Mouse (Mus musculus) heart, postnatal 0 days (tissue): ENCODE measurements around the gene Cd300a. TPM values are rescaled to one million over a fixed set of nuclear protein-coding genes. Genes with fewer than 3 reads are reported as not detected.

Experiments used
- ATAC-seq: fragments of 200-750 bp; cut with Nextera tagmentation; 2 replicates; pipeline ENCODE4 v1.8.0; 2017; ENCODE audit warnings: low read depth, moderate number of reproducible peaks, moderate library complexity; ENCODE audit not compliant: insufficient read depth
- DNase-seq: peaks from one replicate; pipeline ENCODE4 v3.0.0-alpha.2; 2016; ENCODE audit warnings: low spot score
- H3K27ac ChIP-seq: fragments of 300-500 bp; sonication (generic); 2 replicates; pipeline ENCODE4 v1.5.1; 2014; ENCODE audit warnings: low read depth, mild to moderate bottlenecking
- H3K27me3 ChIP-seq: fragments of 300-500 bp; sonication (generic); 2 replicates; pipeline ENCODE4 v1.6.1; 2014; ENCODE audit warnings: low read length, mixed read lengths; ENCODE audit not compliant: control insufficient read depth, insufficient read depth
- H3K36me3 ChIP-seq: fragments of 300-500 bp; sonication (generic); replicated peaks from 2 replicates; pipeline ENCODE4 v1.6.1; 2014; ENCODE audit warnings: low read length, mixed read lengths; ENCODE audit not compliant: control insufficient read depth, insufficient read depth
- H3K4me1 ChIP-seq: fragments of 300-500 bp; sonication (generic); 2 replicates; pipeline ENCODE4 v1.6.1; 2014; ENCODE audit warnings: antibody characterized with exemption; ENCODE audit not compliant: control insufficient read depth, insufficient read depth
- H3K4me2 ChIP-seq: fragments of 300-500 bp; sonication (generic); 2 replicates; pipeline ENCODE4 v1.6.1; 2014; ENCODE audit warnings: low read depth, mild to moderate bottlenecking, low read length, moderate library complexity
- H3K4me3 ChIP-seq: fragments of 300-500 bp; sonication (generic); 2 replicates; pipeline ENCODE4 v1.5.1; 2014; ENCODE audit warnings: low read depth, low read length
- H3K9ac ChIP-seq: fragments of 300-500 bp; sonication (generic); replicated peaks from 2 replicates; pipeline ENCODE4 v1.6.1; 2014; ENCODE audit warnings: low read depth, low read length, mixed read lengths
- H3K9me3 ChIP-seq: fragments of 300-500 bp; sonication (generic); replicated peaks from 2 replicates; pipeline ENCODE4 v1.6.1; 2016; ENCODE audit warnings: low read length; ENCODE audit not compliant: control insufficient read depth
- CTCF ChIP-seq: IDR thresholded peaks from 2 replicates; pipeline ENCODE4 v1.5.1; 2016; ENCODE audit warnings: antibody characterized with exemption, control low read depth, low read depth
- EP300 ChIP-seq: IDR thresholded peaks from 2 replicates; pipeline ENCODE4 v1.6.1; 2016; ENCODE audit warnings: antibody characterized with exemption, low read depth
- WGBS: fragments of 180-500 bp; shearing (Covaris S2); extraction: QIAGEN DNeasy Blood & Tissue Kit; methylation state at CpG from one replicate; pipeline ENCODE4 v1.1.7; 2014; 5-methylcytosine and 5-hydroxymethylcytosine counted together
- polyA plus RNA-seq: library from polyadenylated mRNA; unstranded; fragments of >200 nt; fragmentation: Nextera tagmentation; extraction: Ambion mirVana; gene quantifications from 2 replicates; pipeline ENCODE4 v1.2.1, GENCODE M21; 2015
- total RNA-seq: library from RNA; depleted of rRNA; stranded (reverse); fragments of >200 nt; gene quantifications from 2 replicates; pipeline ENCODE4 v1.2.3, GENCODE M21; 2014; ENCODE audit warnings: low replicate concordance; rRNA removed

The Cd300a gene
- total and polyA plus RNA-seq, 2 experiments from 2014 or later = 0.92 TPM; not detected in 1

GRCm38 (mm10) chr11:114931041-114931440, 41.2 kb downstream of the Cd300a start:
- no peak for ATAC-seq
- Histone ChIP-seq H3K9ac (no peak overlapping the region), H3K27me3 (no peaks in the 10 kb centered on the region), H3K9me3 (no peaks in the 10 kb centered on the region), H3K27ac (no peak overlapping the region), H3K4me3 (no peak overlapping the region), H3K4me1 (peaks cover 12% of the 10 kb centered on the region), H3K36me3 (no peaks in the 10 kb centered on the region), H3K4me2 (no peak overlapping the region)
- DNase-seq = no peak
- TF ChIP-seq EP300 (no peak), CTCF (no peak)
- 74% methylated on average over 5 of the region's 5 CpGs for WGBS

GRCm38 (mm10) chr11:114933591-114933990, 43.8 kb downstream of the Cd300a start:
- H3K9me3 ChIP-seq = no peaks in the 10 kb centered on the region
- 77% methylated on average over 4 of the region's 4 CpGs for WGBS
- ATAC-seq (no peak), DNase-seq (no peak)
- H3K4me3 ChIP-seq = no peak overlapping the region
- H3K9ac ChIP-seq = no peak overlapping the region
- no peaks in the 10 kb centered on the region for H3K36me3 ChIP-seq
- peaks cover 12% of the 10 kb centered on the region for H3K4me1 ChIP-seq
- H3K4me2 ChIP-seq = no peak overlapping the region
- no peak for TF ChIP-seq EP300
- no peak for TF ChIP-seq CTCF
- no peak overlapping the region for H3K27ac ChIP-seq
- H3K27me3 ChIP-seq = no peaks in the 10 kb centered on the region

- TF ChIP-seq CTCF (no peak), EP300 (no peak)
- no peaks in the 10 kb centered on the region for H3K9me3 ChIP-seq
- peaks cover 7% of the 10 kb centered on the region for H3K4me1 ChIP-seq
- ATAC-seq = no peak
- H3K4me3 ChIP-seq = no peak within 1 kb of the TSS
- DNase-seq = no peak
- H3K27me3 ChIP-seq = no peaks in the 10 kb centered on the region
- no peak within 1 kb of the TSS for H3K9ac ChIP-seq
- no peaks in the 10 kb centered on the region for H3K36me3 ChIP-seq
- no peak within 1 kb of the TSS for H3K27ac ChIP-seq
- 29% methylated on average over 6 of the region's 6 CpGs for WGBS
- no peak within 1 kb of the TSS for H3K4me2 ChIP-seq
Observed at GRCm38 (mm10) chr11:114934144-114934543, 44.3 kb downstream of the Cd300a start, which contains the start of gene Cd300lb. Cd300lb (minus strand) TSS chr11:114934386.

Other genes with a start within 250 kb of the Cd300a start
- 331 and 650 TPM in 2 replicates for gene Rpl38, start 221.5 kb upstream of the Cd300a start, total RNA-seq
- gene Rpl38, start 221.5 kb upstream of the Cd300a start, polyA plus RNA-seq = 773 and 797 TPM in 2 replicates
- 12.4 and 17.6 TPM in 2 replicates for gene Ttyh2, start 214.6 kb upstream of the Cd300a start, total RNA-seq
- 10.5 and 11.8 TPM in 2 replicates for gene Ttyh2, start 214.6 kb upstream of the Cd300a start, polyA plus RNA-seq
- gene Dnaic2, start 162.6 kb upstream of the Cd300a start, total RNA-seq = not detected in 2 replicates
- 0.33 and 0.75 TPM in 2 replicates for gene Dnaic2, start 162.6 kb upstream of the Cd300a start, polyA plus RNA-seq
- gene Kif19a, start 124.7 kb upstream of the Cd300a start, total RNA-seq = 2.7 TPM in 1 of 2 replicates, not detected in the other
- gene Kif19a, start 124.7 kb upstream of the Cd300a start, polyA plus RNA-seq = 0.08 and 0.14 TPM in 2 replicates
- gene Btbd17, start 94.1 kb upstream of the Cd300a start, total RNA-seq = not detected in 2 replicates
- gene Btbd17, start 94.1 kb upstream of the Cd300a start, polyA plus RNA-seq = 0.12 and 0.18 TPM in 2 replicates
- not detected in 2 replicates for gene Gpr142, start 91.1 kb upstream of the Cd300a start, total RNA-seq
- gene Gpr142, start 91.1 kb upstream of the Cd300a start, polyA plus RNA-seq = not detected in 2 replicates
- 14.1 and 16.5 TPM in 2 replicates for gene Gprc5c, start 38.9 kb upstream of the Cd300a start, total RNA-seq
- gene Gprc5c, start 38.9 kb upstream of the Cd300a start, polyA plus RNA-seq = 6.8 and 7.5 TPM in 2 replicates
- not detected in 2 replicates for gene Cd300lb, start 44.3 kb downstream of the Cd300a start, total RNA-seq
- gene Cd300lb, start 44.3 kb downstream of the Cd300a start, polyA plus RNA-seq = 0.33 and 0.37 TPM in 2 replicates
- gene Cd300c, start 79.1 kb downstream of the Cd300a start, total RNA-seq = not detected in 2 replicates
- gene Cd300c, start 79.1 kb downstream of the Cd300a start, polyA plus RNA-seq = not detected in 2 replicates
- not detected in 2 replicates for gene Cd300ld, start 99.9 kb downstream of the Cd300a start, total RNA-seq
- 0.31 and 0.32 TPM in 2 replicates for gene Cd300ld, start 99.9 kb downstream of the Cd300a start, polyA plus RNA-seq
- 0.19 and 3.2 TPM in 2 replicates for gene Cd300c2, start 111.8 kb downstream of the Cd300a start, total RNA-seq
- gene Cd300c2, start 111.8 kb downstream of the Cd300a start, polyA plus RNA-seq = 2.5 and 3.2 TPM in 2 replicates
- gene Cd300ld2, start 126.2 kb downstream of the Cd300a start, total RNA-seq = not detected in 2 replicates
- gene Cd300ld2, start 126.2 kb downstream of the Cd300a start, polyA plus RNA-seq = not detected in 2 replicates
- gene Cd300ld4, start 137.0 kb downstream of the Cd300a start, total RNA-seq = not detected in 2 replicates
- not detected in 2 replicates for gene Cd300ld4, start 137.0 kb downstream of the Cd300a start, polyA plus RNA-seq
- not detected in 2 replicates for gene Cd300ld5, start 147.7 kb downstream of the Cd300a start, total RNA-seq
- not detected in 2 replicates for gene Cd300ld5, start 147.7 kb downstream of the Cd300a start, polyA plus RNA-seq
- gene Cd300ld3, start 158.4 kb downstream of the Cd300a start, total RNA-seq = not detected in 2 replicates
- not detected in 2 replicates for gene Cd300ld3, start 158.4 kb downstream of the Cd300a start, polyA plus RNA-seq
- gene Cd300e, start 172.1 kb downstream of the Cd300a start, total RNA-seq = not detected in 2 replicates
- 0.07 TPM in 1 of 2 replicates, not detected in the other for gene Cd300e, start 172.1 kb downstream of the Cd300a start, polyA plus RNA-seq
- gene Rab37, start 201.4 kb downstream of the Cd300a start, total RNA-seq = 0.04 and 2.0 TPM in 2 replicates
- 1.1 and 1.3 TPM in 2 replicates for gene Rab37, start 201.4 kb downstream of the Cd300a start, polyA plus RNA-seq
- gene Cd300lf, start 244.0 kb downstream of the Cd300a start, total RNA-seq = 0.15 and 3.3 TPM in 2 replicates
- 0.63 and 0.96 TPM in 2 replicates for gene Cd300lf, start 244.0 kb downstream of the Cd300a start, polyA plus RNA-seq